Mouse (Mus musculus) midbrain, embryonic 13.5 days (tissue): ENCODE data around the gene Zmynd8. TPM values are rescaled to one million over a fixed set of nuclear protein-coding genes. Genes with fewer than 3 reads are reported as not detected.
A peak's percentile ranks its signal among the peaks of the same experiment; 100 is the strongest.

ENCODE experiments used
- ATAC-seq: fragments of 200-750 bp; cut with Nextera tagmentation; 2 replicates; pipeline ENCODE4 v1.8.0; 2017; ENCODE audit warnings: mild to moderate bottlenecking, moderate TSS enrichment, moderate library complexity
- H3K27ac ChIP-seq: fragments of 300-500 bp; sonication (generic); 2 replicates; pipeline ENCODE4 v1.5.1; 2015; ENCODE audit warnings: inconsistent platforms, mild to moderate bottlenecking, moderate library complexity
- H3K27me3 ChIP-seq: fragments of 300-500 bp; sonication (generic); 2 replicates; pipeline ENCODE4 v1.6.1; 2015; ENCODE audit warnings: mild to moderate bottlenecking, inconsistent platforms
- H3K36me3 ChIP-seq: fragments of 300-500 bp; sonication (generic); 2 replicates; pipeline ENCODE4 v1.6.1; 2015; ENCODE audit warnings: mild to moderate bottlenecking, inconsistent platforms
- H3K4me1 ChIP-seq: fragments of 300-500 bp; sonication (generic); replicated peaks from 2 replicates; pipeline ENCODE4 v1.6.1; 2015; ENCODE audit warnings: inconsistent platforms
- H3K4me2 ChIP-seq: fragments of 300-500 bp; sonication (generic); replicated peaks from 2 replicates; pipeline ENCODE4 v1.6.1; 2015; ENCODE audit warnings: moderate library complexity, mild to moderate bottlenecking, inconsistent platforms
- H3K4me3 ChIP-seq: fragments of 300-500 bp; sonication (generic); replicated peaks from 2 replicates; pipeline ENCODE4 v1.5.1; 2015; ENCODE audit warnings: mild to moderate bottlenecking, inconsistent platforms
- H3K9ac ChIP-seq: fragments of 300-500 bp; sonication (generic); replicated peaks from 2 replicates; pipeline ENCODE4 v1.6.1; 2015; ENCODE audit warnings: mild to moderate bottlenecking, inconsistent platforms
- H3K9me3 ChIP-seq: fragments of 300-500 bp; sonication (generic); 2 replicates; pipeline ENCODE4 v1.6.1; 2016; ENCODE audit warnings: mild to moderate bottlenecking, inconsistent platforms
- WGBS: fragments of 180-500 bp; shearing (Covaris S2); methylation state at CpG from one replicate; pipeline ENCODE4 v1.1.7; 2015; 5-methylcytosine and 5-hydroxymethylcytosine counted together
- polyA plus RNA-seq: library from polyadenylated mRNA; unstranded; fragments of >200 nt; fragmentation: Nextera tagmentation; extraction: Ambion mirVana; gene quantifications from 2 replicates; pipeline ENCODE4 v1.2.1, GENCODE M21; 2015

Zmynd8 gene
- polyA plus RNA-seq, 1 experiment from 2014 or later, result 86.8 TPM

- Histone ChIP-seq H3K4me1 (peaks cover 23% of the 10 kb centered on the region), H3K27me3 (no peaks in the 10 kb centered on the region), H3K4me3 (no peak overlapping the region), H3K36me3 (peaks cover 92% of the 10 kb centered on the region), H3K4me2 (no peak overlapping the region), H3K27ac (peak overlapping the region; percentile 59), H3K9ac (no peak overlapping the region), H3K9me3 (no peaks in the 10 kb centered on the region)
- ATAC-seq, result peak; percentile 63; the same call in 1 of the 2 replicates
- WGBS, result 60% methylated on average over 23 of the region's 23 CpGs
These were observed 60.1 kb downstream of the Zmynd8 start for GRCm38 (mm10) chr2:165838606-165839316.

- no peak overlapping the region for H3K9ac ChIP-seq
- no peak overlapping the region for H3K4me2 ChIP-seq
- H3K27me3 ChIP-seq, result no peaks in the 10 kb centered on the region
- H3K9me3 ChIP-seq, result no peaks in the 10 kb centered on the region
- peaks cover 34% of the 10 kb centered on the region for H3K4me1 ChIP-seq
- ATAC-seq, result no peak
- no peak overlapping the region for H3K27ac ChIP-seq
- H3K36me3 ChIP-seq, result peaks cover 91% of the 10 kb centered on the region
- no peak overlapping the region for H3K4me3 ChIP-seq
- WGBS, result 96% methylated on average over 13 of the region's 13 CpGs
These were observed 64.2 kb downstream of the Zmynd8 start for GRCm38 (mm10) chr2:165834601-165835000.

- Histone ChIP-seq H3K9ac (no peak overlapping the region), H3K9me3 (no peaks in the 10 kb centered on the region), H3K4me2 (no peak overlapping the region), H3K4me1 (peaks cover 23% of the 10 kb centered on the region), H3K4me3 (no peak overlapping the region), H3K27me3 (no peaks in the 10 kb centered on the region), H3K36me3 (peaks cover 92% of the 10 kb centered on the region), H3K27ac (no peak overlapping the region; the same call in 1 of the 2 replicates)
- ATAC-seq, result no peak
- 73% methylated on average over 9 of the region's 9 CpGs for WGBS
These were observed 65.3 kb downstream of the Zmynd8 start for GRCm38 (mm10) chr2:165833468-165833867.

GRCm38 (mm10) chr2:165832720-165833119 lies 66.1 kb downstream of the Zmynd8 start:
- H3K36me3 ChIP-seq, result peaks cover 91% of the 10 kb centered on the region
- 91% methylated on average over 9 of the region's 9 CpGs for WGBS
- H3K4me1 ChIP-seq, result peaks cover 16% of the 10 kb centered on the region

GRCm38 (mm10) chr2:165832295-165832694 lies 66.5 kb downstream of the Zmynd8 start:
- Histone ChIP-seq H3K9ac (no peak overlapping the region), H3K36me3 (peaks cover 90% of the 10 kb centered on the region), H3K27ac (peak overlapping the region; percentile 40; the same call in 1 of the 2 replicates), H3K27me3 (no peaks in the 10 kb centered on the region), H3K4me1 (peaks cover 16% of the 10 kb centered on the region), H3K9me3 (no peaks in the 10 kb centered on the region), H3K4me2 (no peak overlapping the region), H3K4me3 (no peak overlapping the region)
- no peak for ATAC-seq
- WGBS, result 71% methylated on average over 9 of the region's 9 CpGs

More at GRCm38 (mm10) chr2:165832720-165833119, 66.1 kb downstream of the Zmynd8 start:
- Histone ChIP-seq H3K4me3 (no peak overlapping the region), H3K9ac (no peak overlapping the region), H3K9me3 (no peaks in the 10 kb centered on the region), H3K27ac (peak overlapping the region; percentile 40; the same call in 1 of the 2 replicates), H3K4me2 (no peak overlapping the region), H3K27me3 (no peaks in the 10 kb centered on the region)
- no peak for ATAC-seq

GRCm38 (mm10) chr2:165831637-165832289 lies 67.1 kb downstream of the Zmynd8 start:
- Histone ChIP-seq H3K27me3 (no peaks in the 10 kb centered on the region), H3K4me2 (no peak overlapping the region), H3K4me3 (no peak overlapping the region), H3K27ac (no peak overlapping the region; the same call in 1 of the 2 replicates), H3K4me1 (peaks cover 13% of the 10 kb centered on the region), H3K36me3 (peaks cover 92% of the 10 kb centered on the region), H3K9ac (no peak overlapping the region), H3K9me3 (no peaks in the 10 kb centered on the region)
- ATAC-seq, result no peak
- WGBS, result 84% methylated on average over 8 of the region's 8 CpGs

- Histone ChIP-seq H3K27me3 (no peaks in the 10 kb centered on the region), H3K9me3 (no peaks in the 10 kb centered on the region), H3K4me1 (peaks cover 31% of the 10 kb centered on the region), H3K4me2 (no peak overlapping the region), H3K9ac (no peak overlapping the region), H3K27ac (no peak overlapping the region; the same call in 1 of the 2 replicates), H3K36me3 (peaks cover 93% of the 10 kb centered on the region), H3K4me3 (no peak overlapping the region)
- no peak for ATAC-seq
- WGBS, result 57% methylated on average over 12 of the region's 12 CpGs
These were observed 70.0 kb downstream of the Zmynd8 start for GRCm38 (mm10) chr2:165828770-165829169.

- Histone ChIP-seq H3K9me3 (no peaks in the 10 kb centered on the region), H3K36me3 (peaks cover 92% of the 10 kb centered on the region), H3K27me3 (no peaks in the 10 kb centered on the region), H3K9ac (no peak overlapping the region), H3K4me2 (no peak overlapping the region), H3K27ac (peak overlapping the region; percentile 41), H3K4me1 (peaks cover 28% of the 10 kb centered on the region; the same call in 1 of the 2 replicates), H3K4me3 (no peak overlapping the region)
- 68% methylated on average over 10 of the region's 10 CpGs for WGBS
- ATAC-seq, result peak; percentile 66
These were observed 72.7 kb downstream of the Zmynd8 start for GRCm38 (mm10) chr2:165825964-165826712.

GRCm38 (mm10) chr2:165825261-165825900 lies 73.4 kb downstream of the Zmynd8 start:
- 86% methylated on average over 17 of the region's 17 CpGs for WGBS
- no peak overlapping the region for H3K9ac ChIP-seq
- peak overlapping the region; percentile 63 for H3K27ac ChIP-seq
- H3K4me2 ChIP-seq, result no peak overlapping the region
- H3K27me3 ChIP-seq, result no peaks in the 10 kb centered on the region
- peaks cover 92% of the 10 kb centered on the region for H3K36me3 ChIP-seq
- H3K4me3 ChIP-seq, result no peak overlapping the region
- no peaks in the 10 kb centered on the region for H3K9me3 ChIP-seq
- ATAC-seq, result peak; percentile 35; the same call in 1 of the 2 replicates
- H3K4me1 ChIP-seq, result peaks cover 23% of the 10 kb centered on the region; the same call in 1 of the 2 replicates

- H3K9ac ChIP-seq, result no peak overlapping the region
- H3K4me2 ChIP-seq, result no peak overlapping the region
- H3K27me3 ChIP-seq, result no peaks in the 10 kb centered on the region
- H3K4me3 ChIP-seq, result no peak overlapping the region
- H3K27ac ChIP-seq, result peak overlapping the region; percentile 63; the same call in 1 of the 2 replicates
- WGBS, result 73% methylated on average over 10 of the region's 10 CpGs
- peaks cover 91% of the 10 kb centered on the region for H3K36me3 ChIP-seq
- peaks cover 21% of the 10 kb centered on the region; the same call in 1 of the 2 replicates for H3K4me1 ChIP-seq
- 0 out of 2 replicates have a peak, but pooled peaks have one; percentile 10 for ATAC-seq
- H3K9me3 ChIP-seq, result no peaks in the 10 kb centered on the region
These were observed 74.0 kb downstream of the Zmynd8 start for GRCm38 (mm10) chr2:165824826-165825225.

GRCm38 (mm10) chr2:165822478-165822877 lies 76.3 kb downstream of the Zmynd8 start:
- no peak overlapping the region for H3K27ac ChIP-seq
- no peaks in the 10 kb centered on the region for H3K27me3 ChIP-seq
- no peak for ATAC-seq
- H3K9ac ChIP-seq, result no peak overlapping the region
- H3K4me3 ChIP-seq, result no peak overlapping the region
- H3K4me2 ChIP-seq, result no peak overlapping the region
- H3K36me3 ChIP-seq, result peaks cover 93% of the 10 kb centered on the region
- peaks cover 21% of the 10 kb centered on the region; the same call in 1 of the 2 replicates for H3K4me1 ChIP-seq
- no peaks in the 10 kb centered on the region for H3K9me3 ChIP-seq
- WGBS, result 90% methylated on average over 15 of the region's 15 CpGs
